Mouse (Mus musculus): ENCODE data around the gene Ncapd2.

The Ncapd2 gene

GRCm38 (mm10) chr6:125215148-125215954 lies 23.9 kb upstream of the Ncapd2 start, which contains the start of gene Vamp1:
Vamp1 (plus strand) TSS chr6:125215551.
- CTCF ChIA-PET = interaction anchor here (1.1 kb wide), 1 partner anchor 24 kb away, joined by 3 read pairs; the partner anchor contains the start of genes Mrpl51 and Ncapd2

GRCm38 (mm10) chr6:125213715-125214114 lies 22.2 kb upstream of the Ncapd2 start:
- CTCF ChIA-PET = interaction anchor here (0.6 kb wide), 1 partner anchor 32 kb away, joined by 5 read pairs; no protein-coding TSS in a partner anchor

GRCm38 (mm10) chr6:125213129-125213528 lies 21.6 kb upstream of the Ncapd2 start:
- CTCF ChIA-PET = interaction anchor here (0.7 kb wide), 1 partner anchor 59 kb away, joined by 3 read pairs; no protein-coding TSS in a partner anchor

- CTCF ChIA-PET = interaction anchor here (0.6 to 0.7 kb wide), 2 partner anchors 39 to 60 kb away, joined by 3 read pairs; no protein-coding TSS in a partner anchor
Observed at GRCm38 (mm10) chr6:125212621-125213020, 21.1 kb upstream of the Ncapd2 start.

GRCm38 (mm10) chr6:125210436-125210835 lies 18.9 kb upstream of the Ncapd2 start:
- CTCF ChIA-PET = no interaction called here

GRCm38 (mm10) chr6:125197166-125197565 lies 5.7 kb upstream of the Ncapd2 start:
- CTCF ChIA-PET = no interaction called here

GRCm38 (mm10) chr6:125196301-125196700 lies 4.8 kb upstream of the Ncapd2 start:
- CTCF ChIA-PET = no interaction called here

- CTCF ChIA-PET = no interaction called here
Observed at GRCm38 (mm10) chr6:125195541-125196075, 4.1 kb upstream of the Ncapd2 start.

GRCm38 (mm10) chr6:125193390-125193789 lies 1.9 kb upstream of the Ncapd2 start:
- CTCF ChIA-PET = no interaction called here

GRCm38 (mm10) chr6:125192841-125193240 lies 1.3 kb upstream of the Ncapd2 start:
- CTCF ChIA-PET = no interaction called here

GRCm38 (mm10) chr6:125192016-125192714 lies 664 bp upstream of the Ncapd2 start:
- CTCF ChIA-PET = interaction anchor here (0.9 kb wide), 1 partner anchor 24 kb away, joined by 3 read pairs; the partner anchor contains the start of gene Vamp1

- CTCF ChIA-PET = no interaction called here
Observed at GRCm38 (mm10) chr6:125190816-125191215, 685 bp downstream of the Ncapd2 start.

GRCm38 (mm10) chr6:125186203-125186602 lies 5.3 kb downstream of the Ncapd2 start:
- CTCF ChIA-PET = no interaction called here

GRCm38 (mm10) chr6:125182133-125182532 lies 9.4 kb downstream of the Ncapd2 start:
- CTCF ChIA-PET = interaction anchor here (0.7 kb wide), 1 partner anchor 946 kb away, joined by 5 read pairs; no protein-coding TSS in a partner anchor

- CTCF ChIA-PET = no interaction called here
Observed at GRCm38 (mm10) chr6:125179601-125180000, 11.9 kb downstream of the Ncapd2 start.

- CTCF ChIA-PET = interaction anchor here (0.6 to 0.7 kb wide), 3 partner anchors 45 to 84 kb away, joined by 3 to 4 read pairs (median 4); no protein-coding TSS in a partner anchor
Observed at GRCm38 (mm10) chr6:125175469-125175868, 16.0 kb downstream of the Ncapd2 start.

- CTCF ChIA-PET = interaction anchor here (0.6 kb wide), 1 partner anchor 39 kb away, joined by 3 read pairs; no protein-coding TSS in a partner anchor
Observed at GRCm38 (mm10) chr6:125173256-125173655, 18.2 kb downstream of the Ncapd2 start.

GRCm38 (mm10) chr6:125172474-125172873 lies 19.0 kb downstream of the Ncapd2 start:
- CTCF ChIA-PET = no interaction called here

- CTCF ChIA-PET = interaction anchor here (0.6 kb wide), 1 partner anchor 254 kb away, joined by 3 read pairs; no protein-coding TSS in a partner anchor
Observed at GRCm38 (mm10) chr6:125170194-125170593, 21.3 kb downstream of the Ncapd2 start.

- CTCF ChIA-PET = no interaction called here
Observed at GRCm38 (mm10) chr6:125168086-125168485, 23.4 kb downstream of the Ncapd2 start.

- CTCF ChIA-PET = no interaction called here
Observed at GRCm38 (mm10) chr6:125166861-125167650, 24.4 kb downstream of the Ncapd2 start.
